Mouse (Mus musculus) CH12F3 (cell line): ENCODE results near the gene Asic2.

ENCODE experiments used
- in situ Hi-C: fragments of 300-500 bp; cut with MboI; formaldehyde crosslinking; loops from 2 replicates; pipeline ENCODE4 v1.14.3; 2020; ENCODE audit warnings: low sequenced_read_pairs

The Asic2 gene

DNA sequence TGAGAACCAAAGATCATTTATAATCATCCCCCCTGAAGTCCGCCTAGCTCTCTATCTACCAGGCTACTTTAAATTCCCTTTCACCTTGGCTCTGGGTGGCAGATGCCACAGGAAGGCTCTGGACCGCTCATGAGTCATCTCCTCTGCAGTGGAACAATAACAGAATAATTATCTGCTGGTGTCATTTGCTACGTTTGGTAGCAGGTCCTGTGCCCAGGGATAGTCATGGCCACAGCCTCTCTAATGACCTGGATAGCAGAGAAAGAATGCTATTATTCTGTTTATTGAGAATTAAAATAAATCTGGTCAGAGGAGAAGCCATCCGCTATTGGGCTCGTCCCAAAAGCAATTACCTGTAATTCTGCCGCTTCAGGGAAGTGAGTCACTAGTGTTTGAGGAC, 425.1 kb downstream of the Asic2 start:
- in situ Hi-C loops: no loop called here

DNA sequence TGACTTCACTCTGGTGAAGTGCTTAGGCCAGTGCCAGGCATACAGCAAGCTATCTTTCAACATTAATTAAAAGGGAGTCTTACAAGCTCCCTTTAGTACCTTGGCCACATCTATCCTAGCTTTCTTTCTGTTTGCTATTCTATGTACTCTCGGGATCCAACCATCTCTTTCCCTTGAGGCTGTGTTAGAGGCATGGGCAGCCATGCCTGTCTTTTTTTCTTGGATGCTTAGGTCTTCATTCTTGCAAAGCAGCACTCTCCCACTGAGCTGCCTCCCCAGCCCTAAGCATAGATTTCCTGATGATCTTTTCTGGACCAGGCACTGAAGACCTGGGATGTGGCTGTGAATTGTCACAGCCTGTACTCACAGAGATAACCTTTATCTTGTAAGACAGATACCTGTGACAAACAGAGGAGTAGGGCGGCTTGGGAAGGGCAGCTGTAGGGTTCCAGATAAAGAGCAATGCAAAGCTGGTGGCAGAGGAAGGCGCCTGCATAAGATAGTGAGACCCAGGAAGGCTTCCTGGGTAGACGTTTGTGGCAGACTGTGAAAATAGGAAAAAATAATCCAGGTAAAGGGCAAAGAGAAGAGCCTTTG, 433.0 kb downstream of the Asic2 start:
- in situ Hi-C loops: no loop called here

DNA sequence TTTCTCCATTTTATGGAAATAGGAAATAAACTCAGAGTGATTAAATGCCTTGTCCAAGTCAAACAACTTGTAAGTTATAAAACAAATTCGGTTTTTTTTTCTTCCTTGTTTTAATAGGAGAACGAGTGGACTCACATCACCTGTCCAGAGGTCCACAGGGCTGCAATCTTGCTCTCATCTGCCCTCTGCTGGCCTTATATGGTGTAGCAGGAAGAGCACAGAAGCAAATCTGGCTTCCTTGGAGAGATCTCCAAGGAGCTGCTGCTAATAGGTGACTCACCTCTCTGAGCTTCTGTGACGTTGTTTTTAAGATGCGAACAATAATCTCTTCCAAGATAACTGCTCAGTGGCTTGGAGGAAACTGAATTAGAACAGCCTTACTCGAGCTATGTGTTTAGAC, 433.6 kb downstream of the Asic2 start:
- in situ Hi-C loops: no loop called here

DNA sequence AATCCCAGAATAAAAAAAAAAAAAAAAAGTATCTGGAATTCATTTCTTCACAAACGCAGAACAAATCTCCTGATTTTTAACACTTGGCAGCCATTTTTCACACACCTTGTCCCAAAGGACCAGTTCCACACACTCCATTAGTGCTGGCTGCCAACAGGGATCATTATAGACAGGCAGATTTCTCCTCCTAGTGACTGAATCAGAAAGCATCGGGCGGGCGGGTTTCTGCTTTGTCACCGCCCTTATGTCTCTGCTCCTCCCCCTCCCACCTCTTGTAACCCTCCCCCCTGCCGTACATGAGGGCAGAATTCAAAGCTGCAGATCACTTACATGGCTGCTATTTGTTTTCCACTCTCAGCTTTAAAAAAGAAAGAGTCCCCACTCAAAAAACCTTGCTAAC, 436.4 kb downstream of the Asic2 start:
- in situ Hi-C loops: no loop called here

DNA sequence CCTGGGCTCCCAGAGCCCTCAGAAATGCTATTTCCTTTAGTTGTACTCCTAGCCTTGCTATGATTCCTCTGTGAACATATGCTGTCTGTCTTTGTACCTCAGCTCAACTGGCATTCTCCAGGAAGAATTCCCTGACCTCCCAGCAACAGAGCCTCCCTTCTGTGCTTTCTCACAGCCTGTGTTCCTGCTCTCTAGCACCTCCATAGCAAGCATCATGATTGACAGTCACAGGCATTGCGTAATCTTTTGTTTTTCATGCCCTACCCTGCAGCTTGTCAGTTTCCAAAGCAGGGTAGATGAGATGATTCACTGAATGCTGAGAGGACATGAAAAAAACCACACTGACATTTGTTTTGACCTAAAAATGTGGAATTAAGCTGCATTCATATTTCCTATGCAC, 445.3 kb downstream of the Asic2 start:
- in situ Hi-C loops: no loop called here

DNA sequence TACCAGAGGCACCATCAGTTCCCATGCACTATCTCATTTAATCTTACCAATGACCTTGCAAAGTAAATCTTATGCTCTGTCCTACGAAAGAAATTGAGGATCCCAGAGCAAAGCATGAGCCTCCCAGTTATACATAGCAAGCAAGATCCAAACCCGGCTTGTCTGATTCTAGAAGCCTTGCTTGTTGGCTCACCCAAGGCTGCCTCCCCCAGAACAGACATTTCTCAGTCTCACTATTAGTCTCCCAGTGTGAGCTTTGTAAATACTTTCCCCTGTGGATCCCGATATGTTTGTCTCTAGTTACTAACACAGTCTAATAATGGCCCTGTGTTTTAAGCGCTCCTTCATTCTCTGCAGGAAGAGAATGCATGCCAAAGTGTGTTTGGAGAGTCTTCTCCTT, 446.4 kb downstream of the Asic2 start:
- in situ Hi-C loops: no loop called here

DNA sequence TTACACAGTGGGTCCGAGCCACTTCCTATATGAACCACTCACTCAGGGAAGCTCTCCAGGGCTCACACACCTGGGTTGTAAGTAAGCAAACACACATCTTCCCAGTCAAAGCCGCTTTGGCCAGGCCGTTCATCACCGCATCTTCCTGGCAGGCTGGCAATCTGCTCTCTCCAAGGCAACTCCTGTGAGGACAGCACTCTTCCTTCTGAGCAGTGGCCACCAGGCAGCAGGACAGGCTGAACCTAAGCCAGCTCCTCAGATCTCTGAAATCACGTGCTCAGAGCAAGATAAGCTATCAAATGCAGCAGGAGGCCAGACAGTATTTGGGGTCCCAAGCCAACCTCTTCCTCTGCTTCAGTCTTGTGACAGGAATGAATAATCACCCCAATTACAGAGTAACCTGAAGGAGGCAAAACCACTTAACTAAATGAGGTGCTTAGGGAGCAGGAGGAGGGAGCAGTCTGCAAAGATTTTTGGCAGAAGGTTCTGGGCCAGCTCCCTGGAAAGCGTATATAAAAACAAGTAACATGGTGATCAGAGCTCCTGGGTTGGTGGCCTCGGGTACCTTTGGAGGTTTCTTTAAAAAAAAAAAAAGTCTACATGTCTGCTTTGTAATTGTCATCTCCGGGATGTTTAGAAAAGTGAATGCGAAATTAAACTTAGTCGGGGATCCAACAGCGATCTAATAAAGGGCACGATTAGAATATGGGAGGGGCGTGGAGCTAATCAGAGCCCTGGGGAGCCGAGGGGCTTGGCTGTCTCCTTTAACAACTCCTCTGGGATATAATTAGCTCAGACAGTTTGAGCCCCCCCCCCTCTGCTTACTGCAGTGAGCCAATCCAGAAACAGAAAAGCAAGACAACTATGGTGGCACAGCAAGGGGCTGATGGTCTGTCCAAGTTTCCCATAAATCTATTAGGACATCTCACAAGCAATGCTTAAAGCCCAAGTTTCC, 450.0 kb downstream of the Asic2 start:
- in situ Hi-C loops: no loop called here

DNA sequence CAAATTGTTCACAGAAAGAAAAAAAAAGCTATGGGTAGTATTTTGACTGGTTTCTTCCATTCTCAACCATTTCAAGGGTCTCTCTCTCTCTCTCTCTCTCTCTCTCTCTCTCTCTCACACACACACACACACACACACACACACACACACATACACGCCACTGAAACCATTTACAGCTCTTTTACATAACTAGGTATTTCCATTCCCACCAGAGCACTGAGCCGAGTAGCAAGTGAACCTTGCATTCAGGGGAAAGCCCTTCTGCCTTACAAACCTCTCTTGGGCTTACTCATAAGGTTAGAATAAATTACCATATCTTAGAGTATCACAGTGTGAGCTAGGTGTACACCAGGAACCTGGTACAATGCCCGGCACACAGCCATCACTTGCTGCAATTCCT, 452.5 kb downstream of the Asic2 start:
- in situ Hi-C loops: no loop called here

DNA sequence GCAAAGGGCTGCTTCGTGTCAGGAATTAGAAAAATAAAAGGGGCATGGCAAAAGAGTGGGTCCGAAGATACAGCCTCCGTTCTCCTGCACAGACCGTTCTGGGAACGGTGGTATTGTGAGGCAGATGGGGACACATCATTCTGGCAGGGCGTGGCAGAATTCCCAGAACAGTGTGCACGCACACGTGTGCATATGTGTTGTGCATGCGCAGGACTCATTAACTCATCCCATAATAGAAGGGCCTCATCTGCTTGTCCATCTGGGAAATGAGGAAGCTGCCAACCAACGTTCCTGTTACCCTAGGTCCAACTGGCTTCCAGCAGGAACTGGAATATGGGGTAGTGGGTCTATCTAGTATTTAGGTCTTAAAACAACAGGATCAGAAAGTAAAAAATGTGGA, 455.8 kb downstream of the Asic2 start:
- in situ Hi-C loops: no loop called here

DNA sequence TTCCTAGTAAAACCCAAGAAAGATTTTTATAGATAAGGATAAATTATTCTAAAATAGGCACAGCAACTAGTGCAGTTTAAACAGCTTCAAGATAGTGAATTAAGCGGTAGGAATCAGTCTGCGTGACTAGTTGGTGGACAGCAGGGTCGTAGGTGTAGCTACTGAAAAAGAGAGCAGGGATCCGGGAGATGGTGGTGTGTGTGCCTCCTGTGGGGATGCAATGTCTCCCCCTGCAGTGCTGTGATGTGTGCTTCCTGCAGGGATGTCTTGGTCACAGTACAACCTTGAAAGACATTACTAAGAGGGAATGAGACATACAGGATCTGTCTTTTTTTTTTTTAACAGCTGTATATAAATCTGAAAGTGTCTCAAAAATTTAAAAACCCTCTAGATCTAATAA, 456.9 kb downstream of the Asic2 start:
- in situ Hi-C loops: no loop called here

DNA sequence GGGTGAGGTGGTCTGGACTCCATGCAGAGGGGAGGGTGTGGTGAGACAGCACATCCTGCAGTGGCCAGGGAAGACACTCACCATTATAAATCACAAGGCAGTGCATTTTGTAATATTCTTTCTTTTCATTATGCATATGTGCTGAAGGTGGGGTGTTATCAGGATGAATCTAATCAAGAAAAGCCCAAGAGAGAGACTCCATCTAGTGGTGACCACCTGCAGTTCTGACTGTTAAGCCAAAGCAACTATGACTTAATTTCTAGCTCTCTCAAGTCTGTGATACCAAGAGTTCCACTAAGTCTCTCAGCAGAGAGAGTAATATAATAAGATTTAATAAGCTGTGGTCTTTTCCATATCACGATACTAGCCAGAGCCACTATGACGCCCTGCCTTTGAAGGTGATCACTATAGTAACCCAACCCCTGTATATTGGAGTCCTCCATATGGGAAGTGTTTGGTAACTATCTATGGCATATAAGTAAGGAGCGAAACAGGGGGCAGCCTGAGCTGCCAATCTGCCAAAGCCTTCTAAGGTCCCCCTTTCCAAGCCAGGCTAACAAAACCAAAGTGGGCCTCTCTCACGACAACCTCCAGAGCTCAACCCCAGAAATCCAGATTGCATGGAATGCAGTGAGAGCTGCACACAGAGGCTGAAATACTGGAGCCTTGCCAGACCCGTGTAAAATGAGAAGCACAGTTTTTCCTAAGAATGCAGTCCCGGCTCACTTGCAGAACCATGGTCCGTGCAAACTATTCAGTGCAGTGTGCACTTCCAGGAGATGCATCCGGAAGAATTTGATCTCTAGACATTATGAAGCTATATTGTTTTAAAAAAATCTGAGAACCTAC, 459.6 kb downstream of the Asic2 start:
- in situ Hi-C loops: no loop called here

DNA sequence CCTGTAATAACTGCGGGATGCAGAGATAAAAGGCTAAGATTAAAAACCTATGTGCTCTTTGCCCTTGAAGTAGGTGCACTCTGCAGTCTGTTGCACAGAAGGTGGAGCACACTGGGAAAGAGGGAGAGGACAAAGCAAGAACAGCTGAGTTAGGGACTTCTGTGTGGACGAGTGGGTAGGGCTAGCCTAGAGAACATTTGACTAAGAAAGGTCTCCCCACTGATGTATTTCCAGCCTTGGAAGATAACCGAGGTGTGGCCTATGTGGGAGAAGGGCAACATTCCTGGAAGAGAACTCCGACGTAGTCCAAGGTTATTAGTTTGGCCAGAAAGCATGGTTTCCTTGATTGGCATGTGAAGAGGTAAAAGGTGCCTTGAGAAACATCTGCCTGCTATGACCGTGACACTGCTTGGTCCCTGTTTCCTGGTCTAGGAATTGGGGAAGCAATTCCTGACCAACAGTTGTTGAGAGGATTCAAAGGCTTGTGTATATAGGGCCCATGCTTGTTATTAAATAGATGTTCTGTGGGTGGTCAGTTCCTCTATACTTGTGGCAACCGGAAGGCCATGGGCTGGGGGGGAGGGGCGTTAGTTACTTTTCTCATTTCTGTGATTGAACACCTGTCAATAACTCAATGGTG, 463.3 kb downstream of the Asic2 start:
- in situ Hi-C loops: no loop called here

DNA sequence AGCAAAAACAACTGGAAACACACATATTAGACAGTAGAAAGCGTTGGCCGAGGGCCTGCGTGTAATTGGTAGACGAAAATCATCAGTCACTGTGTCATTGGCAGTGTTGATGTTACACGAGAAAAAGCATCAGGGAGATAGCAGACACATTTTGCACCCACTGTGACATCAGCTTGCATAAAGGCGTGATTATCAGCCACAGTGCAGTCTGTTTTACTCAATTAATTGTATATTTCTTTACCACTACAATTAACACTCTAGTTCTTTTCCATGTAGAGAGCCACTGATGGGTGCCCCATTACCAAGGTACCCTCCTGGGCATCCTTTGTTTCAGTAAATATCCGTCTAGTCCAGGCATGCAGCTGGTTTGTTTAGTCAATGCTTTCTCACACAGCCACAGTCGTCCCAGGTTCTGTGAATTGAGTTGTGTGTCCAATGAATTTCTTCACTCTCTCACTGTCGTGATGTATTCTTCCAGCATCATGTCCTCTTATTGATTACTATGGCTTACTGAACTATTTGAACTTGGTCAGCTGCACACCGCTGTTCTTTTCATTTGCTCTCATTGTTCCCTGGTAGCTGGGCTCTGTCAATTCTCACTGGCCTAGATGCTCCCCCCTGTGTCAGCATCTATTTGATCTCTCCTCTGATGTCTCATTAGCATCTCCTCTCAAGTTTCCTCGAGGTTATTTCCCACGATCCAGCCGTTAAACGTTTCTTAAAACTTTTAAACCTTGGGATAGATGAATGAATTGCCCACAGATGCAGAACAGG, 466.6 kb downstream of the Asic2 start:
- in situ Hi-C loops: no loop called here

DNA sequence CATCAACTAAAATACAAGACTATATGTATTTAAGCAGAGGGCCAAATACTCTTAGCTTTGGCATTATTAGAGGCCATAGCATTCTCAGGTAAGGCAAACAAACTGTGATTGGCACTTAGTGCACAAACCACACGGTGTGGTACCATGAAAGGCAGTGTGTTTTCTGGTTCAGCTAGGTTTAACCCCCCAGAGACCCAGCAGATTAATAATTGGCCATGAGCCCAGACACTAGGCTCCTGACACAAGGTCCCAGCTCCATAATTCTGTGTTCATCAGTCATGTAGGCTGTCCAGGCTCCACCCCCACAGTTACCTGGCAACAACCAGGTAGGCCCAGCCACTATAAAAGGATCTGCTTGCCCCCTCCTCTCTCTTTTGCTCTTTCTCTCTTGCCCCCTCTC, 469.3 kb downstream of the Asic2 start:
- in situ Hi-C loops: no loop called here

DNA sequence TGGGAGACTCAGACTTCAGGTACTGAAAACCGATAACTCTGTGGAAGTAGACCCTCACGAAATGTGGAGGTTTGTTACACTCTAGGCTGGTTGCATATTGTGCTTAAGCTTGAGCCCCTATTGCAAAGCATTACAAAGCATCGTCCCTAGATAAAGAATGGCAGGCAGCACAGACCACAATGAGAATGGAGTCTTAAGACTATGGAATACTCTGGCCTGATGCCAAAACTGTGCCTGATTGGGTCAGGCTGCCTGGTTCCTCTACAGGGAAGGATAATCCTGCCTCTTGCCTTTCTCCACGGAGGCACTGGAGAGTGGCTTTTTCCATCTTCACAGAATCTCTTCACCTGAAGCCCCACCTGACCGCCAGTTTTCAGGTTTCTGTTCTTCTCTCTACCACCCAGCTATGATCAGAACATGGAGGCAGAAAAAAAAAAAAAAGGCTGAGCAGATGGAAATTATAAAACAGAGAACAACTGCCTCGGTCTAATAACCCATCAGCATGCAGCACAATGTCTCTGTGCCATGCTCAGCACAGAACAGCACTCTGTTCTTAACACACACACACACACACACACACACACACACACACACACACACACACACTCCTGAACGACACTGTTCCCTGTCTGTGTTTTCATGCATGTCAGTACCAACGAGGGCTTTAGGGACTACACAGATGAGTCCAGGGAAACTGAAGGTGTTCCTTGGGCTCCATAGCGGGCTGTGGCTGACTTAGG, 470.4 kb downstream of the Asic2 start:
- in situ Hi-C loops: no loop called here

DNA sequence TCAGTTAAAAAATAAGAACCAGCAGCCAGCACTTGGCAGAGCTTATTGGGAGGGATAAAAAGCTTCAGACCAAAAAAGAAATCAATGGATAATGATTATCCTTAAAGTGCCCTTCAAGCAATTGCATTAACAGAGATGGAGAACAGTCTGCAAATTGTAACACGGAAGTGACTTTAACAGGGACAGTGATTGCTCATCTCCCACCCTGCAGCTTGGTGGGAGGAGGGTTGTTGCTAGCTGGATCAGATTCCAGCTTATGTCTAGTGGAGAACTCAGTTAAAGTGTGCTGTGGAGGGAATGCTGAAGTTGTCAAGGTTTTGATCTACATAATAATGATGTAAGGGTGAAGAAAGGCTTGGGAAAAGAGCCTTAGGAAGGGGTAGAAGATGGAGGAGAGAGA, 471.8 kb downstream of the Asic2 start:
- in situ Hi-C loops: no loop called here

DNA sequence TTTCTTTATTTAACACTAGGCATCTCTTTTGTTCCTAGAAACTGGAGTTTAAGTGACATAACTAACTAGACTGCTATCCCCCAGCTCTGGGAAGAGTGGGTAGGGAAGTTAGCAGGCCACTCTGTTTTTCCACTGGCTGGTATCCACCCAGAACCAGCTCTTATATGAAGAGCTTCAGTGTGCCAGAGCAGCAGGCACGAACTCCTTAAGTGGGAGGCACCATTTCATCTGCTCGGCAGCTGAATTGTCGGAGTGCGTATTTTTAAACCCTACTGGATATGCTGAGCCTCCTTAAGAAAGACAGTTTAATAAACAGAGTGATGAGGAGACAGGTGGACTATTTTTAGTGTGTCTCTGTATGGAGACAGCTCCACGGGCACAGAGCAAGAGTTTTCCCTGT, 475.9 kb downstream of the Asic2 start:
- in situ Hi-C loops: no loop called here

DNA sequence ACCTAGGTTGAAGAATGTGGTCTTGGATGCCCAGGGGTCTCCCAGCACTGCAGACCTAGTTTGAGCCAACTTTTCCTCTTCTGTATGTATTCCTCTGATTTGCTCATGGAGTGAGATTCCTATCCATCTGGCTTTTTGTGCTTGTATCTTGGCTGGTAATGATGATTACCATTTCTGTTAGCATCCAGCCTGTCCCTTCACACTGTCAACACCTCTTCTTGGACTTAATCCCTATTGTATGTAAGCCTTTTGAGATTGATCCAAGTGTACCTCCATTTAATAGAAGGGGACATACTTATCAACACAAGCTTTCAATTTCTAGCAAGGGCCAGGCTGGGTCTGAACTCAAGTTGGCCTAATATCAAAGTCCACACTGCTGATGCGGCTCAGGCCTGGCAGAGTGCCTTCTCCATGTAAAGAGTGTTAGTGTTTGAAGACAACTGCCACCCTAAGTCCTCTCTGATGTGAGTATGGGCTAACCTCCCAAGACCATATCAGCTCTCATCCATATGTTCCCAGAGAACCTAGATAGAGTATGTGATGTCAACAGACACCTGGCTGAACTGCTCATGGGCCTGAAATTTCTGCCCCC, 479.0 kb downstream of the Asic2 start:
- in situ Hi-C loops: no loop called here

DNA sequence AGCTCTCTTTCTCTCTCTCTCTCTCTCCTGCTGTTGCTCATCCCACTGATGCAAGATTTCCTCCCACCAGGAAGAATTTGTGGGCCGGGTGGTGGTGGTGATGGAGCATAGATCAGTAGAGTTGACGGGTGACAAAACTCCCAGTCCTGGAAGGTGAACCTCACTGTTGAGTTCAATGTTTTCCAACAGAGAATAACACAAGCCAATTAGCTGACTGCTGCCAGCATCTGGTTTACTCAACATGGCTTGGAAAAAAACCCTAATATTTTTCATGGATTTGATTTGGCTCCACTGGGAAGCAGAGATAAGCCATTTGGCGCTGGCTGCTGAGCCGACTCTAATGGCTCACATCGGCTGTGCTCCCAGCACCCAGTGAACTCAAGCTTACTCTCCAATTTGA, 479.6 kb downstream of the Asic2 start:
- in situ Hi-C loops: no loop called here
